Mouse (Mus musculus) heart, adult 11 months (tissue): ENCODE measurements at regions not wholly inside any gene's neighbourhood (a gene's known extent, or its start where the extent isn't known, plus 50 kb on each side); places are given as distances from the start of the nearest gene placed in this dataset.

ENCODE experiments used
- DNase-seq: peaks from one replicate; pipeline ENCODE4 v3.0.0; 2022

GRCm38 (mm10) chrX:166718075-166718474, 132.6 kb upstream of the Egfl6 start:
- no peak for DNase-seq

- no peak for DNase-seq
Observed at GRCm38 (mm10) chrX:166709306-166709705, 123.8 kb upstream of the Egfl6 start.

- DNase-seq: no peak
Observed at GRCm38 (mm10) chrX:166708106-166708505, 122.6 kb upstream of the Egfl6 start.

- no peak for DNase-seq
Observed at GRCm38 (mm10) chrX:166707029-166707428, 121.5 kb upstream of the Egfl6 start.

- no peak for DNase-seq
Observed at GRCm38 (mm10) chrX:166704311-166704710, 118.8 kb upstream of the Egfl6 start.

GRCm38 (mm10) chrX:166694219-166694618, 108.7 kb upstream of the Egfl6 start:
- no peak for DNase-seq

GRCm38 (mm10) chrX:166688779-166689178, 103.3 kb upstream of the Egfl6 start:
- DNase-seq: no peak

GRCm38 (mm10) chrX:166673404-166673803, 87.9 kb upstream of the Egfl6 start:
- peak; percentile 85 for DNase-seq

- DNase-seq: no peak
Observed at GRCm38 (mm10) chrX:166672617-166673016, 87.1 kb upstream of the Egfl6 start.

- no peak for DNase-seq
Observed at GRCm38 (mm10) chrX:166671853-166672252, 86.3 kb upstream of the Egfl6 start.

- DNase-seq: no peak
Observed at GRCm38 (mm10) chrX:166666304-166666703, 80.8 kb upstream of the Egfl6 start.

- peak; percentile 98 for DNase-seq
Observed at GRCm38 (mm10) chrX:166661808-166662207, 76.3 kb upstream of the Egfl6 start.

GRCm38 (mm10) chrX:166661043-166661718, 75.7 kb upstream of the Egfl6 start:
- peak; percentile 95 for DNase-seq

GRCm38 (mm10) chrX:166660715-166661042, 75.2 kb upstream of the Egfl6 start:
- DNase-seq: no peak

- DNase-seq: no peak
Observed at GRCm38 (mm10) chrX:166652400-166652799, 66.9 kb upstream of the Egfl6 start.

- DNase-seq: no peak
Observed at GRCm38 (mm10) chrX:166645713-166646112, 60.2 kb upstream of the Egfl6 start.

GRCm38 (mm10) chrX:166641256-166641655, 55.7 kb upstream of the Egfl6 start:
- no peak for DNase-seq

- no peak for DNase-seq
Observed at GRCm38 (mm10) chrX:166640258-166640657, 54.7 kb upstream of the Egfl6 start.
